Mouse (Mus musculus) erythroblast, embryonic 14.5 days (primary cell): ENCODE data around the gene Cep152.

Experiments
- GATA1 ChIP-seq: IDR thresholded peaks from 2 replicates; pipeline ENCODE4 v1.6.1; 2012; ENCODE audit warnings: low read length, inconsistent platforms, mixed read lengths
- TAL1 ChIP-seq: IDR thresholded peaks from 3 replicates; pipeline ENCODE4 v1.6.1; 2012; ENCODE audit warnings: low read length, inconsistent platforms, mixed read lengths

DNA sequence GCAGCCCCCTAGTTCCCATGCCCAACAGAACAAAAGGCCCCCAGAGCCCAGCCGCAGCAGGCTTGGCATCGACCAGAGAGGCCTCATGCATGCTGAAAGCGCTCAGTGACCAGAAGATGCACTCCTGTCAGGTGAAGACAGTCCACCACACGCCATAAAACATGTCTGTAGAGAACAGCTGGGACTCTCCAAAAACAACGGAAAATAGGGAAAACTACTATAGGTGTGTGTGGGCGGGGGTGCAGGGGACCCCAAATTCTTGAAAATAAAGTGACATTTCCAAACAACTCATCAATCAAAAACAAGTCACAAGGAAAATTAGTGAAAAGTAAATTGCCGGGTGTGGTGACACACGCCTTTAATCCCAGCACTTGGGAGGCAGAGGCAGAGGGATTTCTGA, 62.5 kb downstream of the Cep152 start:
- TF ChIP-seq TAL1 (no peak), GATA1 (no peak)
